Mouse (Mus musculus) small intestine, adult 2 months (tissue): ENCODE measurements around the gene Zmat5.

ENCODE experiments used
- CTCF ChIP-seq: fragments of 200-500 bp; IDR thresholded peaks from 2 replicates; pipeline ENCODE4 v1.5.1; 2012; ENCODE audit warnings: low read depth, mild to moderate bottlenecking, control low read depth, inconsistent platforms, low read length, moderate library complexity, mixed read lengths; ENCODE audit not compliant: insufficient replicate concordance, insufficient read length; ENCODE audit errors: extremely low read depth
- POLR2A ChIP-seq: fragments of 200-500 bp; IDR thresholded peaks from 2 replicates; pipeline ENCODE4 v1.6.1; 2012; ENCODE audit warnings: low read depth, mild to moderate bottlenecking, control low read depth, inconsistent platforms, low read length, moderate library complexity

GRCm38 (mm10) chr11:4685071-4685470 lies 19.4 kb upstream of the Zmat5 start:
- TF ChIP-seq CTCF (no peak), POLR2A (no peak)
